Mouse (Mus musculus) limb, embryonic 11.5 days (tissue): ENCODE measurements around the gene Tmem178. TPM values are rescaled to one million over a fixed set of nuclear protein-coding genes. Genes with fewer than 3 reads are reported as not detected.

Source experiments
- ATAC-seq: fragments of 200-750 bp; cut with Nextera tagmentation; 2 replicates; pipeline ENCODE4 v1.8.0; 2017; ENCODE audit warnings: low read depth; ENCODE audit not compliant: insufficient number of reproducible peaks, low FRiP score, low TSS enrichment
- DNase-seq: peaks from one replicate; pipeline ENCODE4 v3.0.0-alpha.2; 2015; ENCODE audit warnings: low spot score
- H3K27ac ChIP-seq: fragments of 300-500 bp; sonication (generic); replicated peaks from 2 replicates; pipeline ENCODE4 v1.5.1; 2014; ENCODE audit warnings: low read depth, mild to moderate bottlenecking, low read length
- H3K27me3 ChIP-seq: fragments of 300-500 bp; sonication (generic); 2 replicates; pipeline ENCODE4 v1.6.1; 2014; ENCODE audit warnings: mild to moderate bottlenecking, low read length, mixed read lengths; ENCODE audit not compliant: control insufficient read depth, insufficient read depth
- H3K36me3 ChIP-seq: fragments of 300-500 bp; sonication (generic); 2 replicates; pipeline ENCODE4 v1.6.1; 2014; ENCODE audit warnings: mild to moderate bottlenecking, low read length, moderate library complexity, mixed read lengths; ENCODE audit not compliant: control insufficient read depth, insufficient read depth
- H3K4me1 ChIP-seq: fragments of 300-500 bp; sonication (generic); 2 replicates; pipeline ENCODE4 v1.6.1; 2014; ENCODE audit warnings: low read length, mixed read lengths; ENCODE audit not compliant: control insufficient read depth, insufficient read depth
- H3K4me2 ChIP-seq: fragments of 300-500 bp; sonication (generic); 2 replicates; pipeline ENCODE4 v1.6.1; 2014; ENCODE audit warnings: low read depth, mild to moderate bottlenecking, moderate library complexity; ENCODE audit not compliant: severe bottlenecking
- H3K4me3 ChIP-seq: fragments of 300-500 bp; sonication (generic); 2 replicates; pipeline ENCODE4 v1.5.1; 2014; ENCODE audit warnings: low read depth, low read length
- H3K9ac ChIP-seq: fragments of 300-500 bp; sonication (generic); 2 replicates; pipeline ENCODE4 v1.6.1; 2014; ENCODE audit warnings: mild to moderate bottlenecking, low read length
- H3K9me3 ChIP-seq: fragments of 300-500 bp; sonication (generic); 2 replicates; pipeline ENCODE4 v1.6.1; 2016; ENCODE audit warnings: low read length; ENCODE audit not compliant: control insufficient read depth
- WGBS: fragments of 180-500 bp; shearing (Covaris S2); extraction: QIAGEN DNeasy Blood & Tissue Kit; methylation state at CpG from one replicate; pipeline ENCODE4 v1.1.7; 2014; 5-methylcytosine and 5-hydroxymethylcytosine counted together
- polyA plus RNA-seq: library from polyadenylated mRNA; unstranded; fragments of >200 nt; fragmentation: Nextera tagmentation; extraction: Ambion mirVana; gene quantifications from 2 replicates; pipeline ENCODE4 v1.2.1, GENCODE M21; 2014

Gene Tmem178
- polyA plus RNA-seq, 1 experiment from 2014 or later = 6.9 TPM

DNA sequence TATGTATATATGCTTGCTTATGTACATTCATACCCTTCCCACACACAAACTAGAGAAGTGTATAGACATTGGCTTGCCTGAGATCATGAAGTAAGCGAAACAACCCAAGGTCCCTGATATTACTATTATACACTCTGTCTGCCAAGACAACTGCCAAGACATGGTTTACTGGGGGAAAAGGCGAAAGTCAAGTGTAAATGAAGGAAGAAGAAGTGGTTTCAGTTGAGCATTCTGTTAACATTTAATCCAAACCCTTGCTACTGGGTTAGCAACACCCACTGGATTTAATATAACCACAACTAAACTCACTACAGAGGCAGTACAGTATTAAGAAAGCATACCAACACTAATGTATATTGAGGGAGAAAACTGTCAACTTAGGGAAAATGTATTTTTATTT, 28.8 kb upstream of the Tmem178 start:
- H3K27ac ChIP-seq = no peak overlapping the region
- no peaks in the 10 kb centered on the region for H3K4me1 ChIP-seq
- no peak overlapping the region for H3K9ac ChIP-seq
- no peaks in the 10 kb centered on the region for H3K36me3 ChIP-seq
- DNase-seq = no peak
- no peak for ATAC-seq
- 98% methylated on average over 2 of the region's 2 CpGs for WGBS
- no peak overlapping the region for H3K4me2 ChIP-seq
- H3K4me3 ChIP-seq = no peak overlapping the region
- no peaks in the 10 kb centered on the region for H3K9me3 ChIP-seq
- H3K27me3 ChIP-seq = no peaks in the 10 kb centered on the region

- no peaks in the 10 kb centered on the region for H3K9me3 ChIP-seq
- ATAC-seq = no peak
Observed at GRCm38 (mm10) chr17:80919261-80919660, 25.2 kb upstream of the Tmem178 start.

DNA sequence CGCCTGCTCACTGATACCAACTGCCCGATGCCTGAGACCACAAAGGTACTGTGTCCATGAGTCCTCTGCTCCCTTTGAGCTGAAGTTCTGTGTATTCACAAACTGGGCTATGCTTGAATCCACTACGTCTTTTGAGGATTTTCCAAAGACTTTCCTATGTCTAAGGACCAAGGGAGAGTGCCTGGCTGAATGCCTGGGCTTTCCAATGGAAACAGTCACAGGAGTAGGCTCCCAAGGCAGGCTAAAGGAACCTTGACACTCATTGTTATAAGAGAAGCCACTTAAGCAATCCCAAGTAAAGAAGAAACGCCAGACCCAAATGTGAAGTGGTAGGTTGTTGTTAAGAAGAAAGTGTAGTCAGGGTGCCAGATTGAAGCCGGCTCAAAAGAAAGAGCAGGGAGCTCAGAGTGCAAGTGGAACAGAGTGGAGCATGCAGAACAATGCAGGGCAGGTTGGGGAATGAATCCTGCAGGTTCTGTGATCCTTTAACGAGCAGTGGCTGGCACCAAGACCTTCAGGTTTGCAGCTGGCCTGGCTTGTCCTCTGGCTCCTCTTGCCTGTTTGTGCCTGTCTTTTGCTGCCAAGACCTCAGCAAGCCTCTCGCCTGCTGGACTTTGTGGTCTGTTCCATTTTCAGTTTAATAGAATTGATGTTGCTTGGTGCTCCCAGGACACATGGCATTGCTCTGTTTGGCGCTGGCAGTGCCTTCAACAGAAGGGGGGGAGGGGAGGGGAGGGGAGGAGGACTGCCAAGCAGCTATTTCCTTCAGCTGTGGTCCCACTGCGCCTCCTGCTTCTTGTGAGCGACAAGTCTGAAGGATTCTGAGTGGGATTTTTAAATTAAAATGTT, 22.9 kb upstream of the Tmem178 start:
- Histone ChIP-seq H3K27ac (no peak overlapping the region), H3K9ac (no peak overlapping the region), H3K27me3 (no peaks in the 10 kb centered on the region), H3K36me3 (no peaks in the 10 kb centered on the region), H3K4me2 (no peak overlapping the region), H3K4me3 (no peak overlapping the region), H3K4me1 (no peaks in the 10 kb centered on the region), H3K9me3 (no peaks in the 10 kb centered on the region)
- DNase-seq (no peak), ATAC-seq (no peak)
- 70% methylated on average over 10 of the region's 10 CpGs for WGBS

More at GRCm38 (mm10) chr17:80919261-80919660, 25.2 kb upstream of the Tmem178 start:
- Histone ChIP-seq H3K9ac (no peak overlapping the region), H3K27me3 (no peaks in the 10 kb centered on the region), H3K4me2 (no peak overlapping the region), H3K36me3 (no peaks in the 10 kb centered on the region), H3K27ac (no peak overlapping the region), H3K4me3 (no peak overlapping the region), H3K4me1 (no peaks in the 10 kb centered on the region)
- no peak for DNase-seq

GRCm38 (mm10) chr17:80925554-80925953, 18.9 kb upstream of the Tmem178 start:
- Histone ChIP-seq H3K4me1 (no peaks in the 10 kb centered on the region), H3K4me2 (no peak overlapping the region), H3K27ac (no peak overlapping the region), H3K36me3 (no peaks in the 10 kb centered on the region), H3K27me3 (no peaks in the 10 kb centered on the region), H3K9me3 (no peaks in the 10 kb centered on the region), H3K4me3 (no peak overlapping the region), H3K9ac (no peak overlapping the region)
- WGBS = 89% methylated on average over 3 of the region's 3 CpGs
- ATAC-seq (no peak), DNase-seq (no peak)

- WGBS = 85% methylated on average over 2 of the region's 2 CpGs
Observed at GRCm38 (mm10) chr17:80927151-80927550, 17.3 kb upstream of the Tmem178 start.

GRCm38 (mm10) chr17:80932716-80933115, 11.7 kb upstream of the Tmem178 start:
- H3K36me3 ChIP-seq = no peaks in the 10 kb centered on the region
- no peaks in the 10 kb centered on the region for H3K27me3 ChIP-seq
- no peak for ATAC-seq
- no peak overlapping the region for H3K4me3 ChIP-seq
- no peaks in the 10 kb centered on the region for H3K9me3 ChIP-seq
- H3K4me2 ChIP-seq = no peak overlapping the region
- no peaks in the 10 kb centered on the region for H3K4me1 ChIP-seq
- DNase-seq = no peak
- 96% methylated on average over 3 of the region's 3 CpGs for WGBS
- no peak overlapping the region for H3K9ac ChIP-seq
- no peak overlapping the region for H3K27ac ChIP-seq

More at GRCm38 (mm10) chr17:80927151-80927550, 17.3 kb upstream of the Tmem178 start:
- H3K36me3 ChIP-seq = no peaks in the 10 kb centered on the region
- no peak overlapping the region for H3K4me3 ChIP-seq
- ATAC-seq = no peak
- H3K27ac ChIP-seq = no peak overlapping the region
- no peak for DNase-seq
- no peaks in the 10 kb centered on the region for H3K4me1 ChIP-seq
- no peak overlapping the region for H3K4me2 ChIP-seq
- no peaks in the 10 kb centered on the region for H3K27me3 ChIP-seq
- no peak overlapping the region for H3K9ac ChIP-seq
- H3K9me3 ChIP-seq = no peaks in the 10 kb centered on the region

- no peak for DNase-seq
- WGBS = 88% methylated on average over 11 of the region's 11 CpGs
- no peaks in the 10 kb centered on the region for H3K27me3 ChIP-seq
- H3K9ac ChIP-seq = no peak overlapping the region
- H3K4me2 ChIP-seq = no peak overlapping the region
- no peak overlapping the region for H3K4me3 ChIP-seq
- no peaks in the 10 kb centered on the region for H3K36me3 ChIP-seq
- H3K27ac ChIP-seq = no peak overlapping the region
- H3K9me3 ChIP-seq = no peaks in the 10 kb centered on the region
- ATAC-seq = no peak
- no peaks in the 10 kb centered on the region for H3K4me1 ChIP-seq
Observed at GRCm38 (mm10) chr17:80933401-80934029, 10.9 kb upstream of the Tmem178 start.

DNA sequence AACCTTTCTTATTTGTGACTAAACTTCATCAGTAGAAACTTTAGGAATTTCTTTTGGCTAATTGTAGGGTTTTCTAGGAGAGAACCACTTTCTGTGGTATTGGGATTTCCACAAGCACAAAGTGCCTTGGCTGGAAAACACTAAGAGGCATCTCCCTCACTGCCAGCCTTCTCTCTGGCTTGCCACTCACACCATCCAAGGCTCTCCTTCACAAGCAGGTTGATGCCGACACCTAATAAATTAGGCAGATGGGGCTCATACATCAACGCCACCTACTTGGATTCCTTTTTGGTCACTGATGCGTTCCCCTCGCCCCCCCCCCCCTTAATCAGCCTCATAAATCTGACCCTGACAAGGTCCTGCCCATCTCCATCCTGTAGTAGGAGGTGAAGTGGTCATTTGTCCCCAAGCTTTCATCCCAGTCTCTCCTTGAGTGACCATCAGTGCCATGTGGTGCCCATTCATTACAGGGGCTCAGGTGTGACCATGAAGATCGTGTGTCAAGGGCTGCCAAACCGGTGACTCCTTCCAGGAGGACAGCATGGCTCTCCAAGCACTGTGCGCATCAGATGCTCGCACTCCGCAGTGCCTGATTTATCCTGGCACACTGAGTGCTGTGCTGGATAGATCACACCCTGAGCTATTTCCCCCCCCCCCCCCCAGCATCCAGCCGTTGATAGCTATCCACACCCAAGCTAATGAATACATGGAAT, 8.5 kb upstream of the Tmem178 start:
- no peaks in the 10 kb centered on the region for H3K36me3 ChIP-seq
- no peak for DNase-seq
- no peak overlapping the region for H3K4me3 ChIP-seq
- H3K27ac ChIP-seq = no peak overlapping the region
- no peaks in the 10 kb centered on the region for H3K9me3 ChIP-seq
- H3K4me1 ChIP-seq = no peaks in the 10 kb centered on the region
- no peak overlapping the region for H3K9ac ChIP-seq
- 26% methylated on average over 10 of the region's 10 CpGs for WGBS
- ATAC-seq = no peak
- H3K27me3 ChIP-seq = no peaks in the 10 kb centered on the region
- H3K4me2 ChIP-seq = no peak overlapping the region
